10 mouse cellular contexts compared by ENCODE assay signal in the genomic region with DNA sequence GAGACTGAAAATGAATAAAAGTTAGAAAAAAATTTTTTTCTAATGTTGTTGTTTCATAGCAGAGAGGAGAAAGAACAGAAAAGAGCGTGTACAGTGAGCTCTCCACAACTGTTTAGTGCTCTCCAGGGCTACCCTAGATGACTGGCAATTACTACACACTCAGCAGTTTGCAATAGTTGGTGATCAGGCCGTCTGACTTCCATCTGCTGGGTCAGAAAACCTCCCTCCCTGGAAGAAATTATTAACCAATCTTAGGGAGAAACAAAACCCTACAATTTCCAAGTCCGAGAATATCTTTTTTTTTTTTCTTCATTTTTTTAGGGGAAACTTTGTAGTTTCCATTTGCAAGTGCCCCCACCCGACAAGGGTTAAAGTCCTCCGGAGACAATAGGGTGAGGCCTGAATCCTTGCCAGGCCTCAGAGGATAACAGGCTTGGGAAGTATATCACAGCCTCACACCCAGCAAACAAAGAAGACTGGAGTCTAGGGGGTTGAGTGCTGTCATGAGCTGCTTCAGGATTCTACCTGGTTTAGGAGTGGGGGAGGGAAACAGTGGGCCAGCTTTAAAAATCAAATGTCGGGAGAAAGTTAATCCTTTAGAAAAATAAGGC.
DNase-seq lines count a peak whose midpoint lies in the region; ATAC-seq and TF ChIP-seq lines count a peak whose summit lies in the region.
"Had no signal": no experiment of that assay in that cellular context is flagged by ENCODE, and none has a peak within 500 bp of the region (broad histone marks: within the 10 kb centered on the region; RNA-seq: fewer than 3 reads in every experiment).

No protein-coding gene starts in this region.

- H3K27me3 ChIP-seq in hindbrain, embryonic 10.5 days (ENCODE audit: insufficient read depth, poor library complexity, severe bottlenecking), result no peaks in the 10 kb centered on the region
- H3K27me3 ChIP-seq in hindbrain, postnatal 0 days (ENCODE audit: insufficient read depth, low read length), result no peaks in the 10 kb centered on the region
- H3K27me3 ChIP-seq in embryonic facial prominence, embryonic 14.5 days (replicated peaks; ENCODE audit: control insufficient read depth, insufficient read depth, low read length), result no peaks in the 10 kb centered on the region
- no peaks in the 10 kb centered on the region for H3K27me3 ChIP-seq in midbrain, embryonic 16.5 days (ENCODE audit: control insufficient read depth, insufficient read depth, low read depth, low read length)

- no peak overlapping the region for H3K4me3 ChIP-seq in hindbrain, embryonic 10.5 days
- no peak overlapping the region for H3K4me3 ChIP-seq in hindbrain, postnatal 0 days (ENCODE audit: low read length)
- H3K4me3 ChIP-seq in embryonic facial prominence, embryonic 14.5 days (ENCODE audit: low read depth, low read length), result no peak overlapping the region
- no peak overlapping the region for H3K4me3 ChIP-seq in midbrain, embryonic 16.5 days (ENCODE audit: low read depth, low read length)
- H3K4me3 ChIP-seq in gastrocnemius, adult 2 months, result no peak overlapping the region

- no peak overlapping the region for H3K9ac ChIP-seq in hindbrain, postnatal 0 days (replicated peaks; ENCODE audit: low read length)
- no peak overlapping the region for H3K9ac ChIP-seq in embryonic facial prominence, embryonic 14.5 days (ENCODE audit: low read depth, low read length)
- H3K9ac ChIP-seq in midbrain, embryonic 16.5 days (ENCODE audit: low read depth, low read length), result no peak overlapping the region
- H3K9ac ChIP-seq: liver, embryonic 14.5 days had no signal

- H3K27ac ChIP-seq in hindbrain, embryonic 10.5 days, result peak overlapping the region; percentile 60
- H3K27ac ChIP-seq in hindbrain, postnatal 0 days, result no peak overlapping the region
- no peak overlapping the region for H3K27ac ChIP-seq in embryonic facial prominence, embryonic 14.5 days (replicated peaks; ENCODE audit: low read depth, low read length)
- H3K27ac ChIP-seq in midbrain, embryonic 16.5 days (ENCODE audit: low read length), result peak overlapping the region; percentile 53
- H3K27ac ChIP-seq in gastrocnemius, adult 2 months, result no peak overlapping the region
- H3K27ac ChIP-seq: liver, embryonic 14.5 days had no signal

- TF ChIP-seq CTCF in hindbrain, postnatal 0 days (IDR thresholded peaks at IDR 0.05; ENCODE audit: low read depth), result no peak
- TF ChIP-seq CTCF in gastrocnemius, adult 2 months (IDR thresholded peaks at IDR 0.05), result no peak

- ATAC-seq in hindbrain, postnatal 0 days, result no peak
- 0 out of 2 replicates have a peak, but pooled peaks have one; percentile 47 for ATAC-seq in embryonic facial prominence, embryonic 14.5 days (ENCODE audit: low read depth)
- ATAC-seq in midbrain, embryonic 16.5 days, result no peak
- ATAC-seq: inflammation-experienced regulatory T-cells, adult 6 months had no signal

- no peak overlapping the region for H3K4me2 ChIP-seq in hindbrain, postnatal 0 days (ENCODE audit: low read depth, low read length)
- H3K4me2 ChIP-seq in embryonic facial prominence, embryonic 14.5 days (ENCODE audit: low read depth, low read length), result no peak overlapping the region
- no peak overlapping the region for H3K4me2 ChIP-seq in midbrain, embryonic 16.5 days (ENCODE audit: low read length)

- peaks cover 13% of the 10 kb centered on the region for H3K4me1 ChIP-seq in hindbrain, embryonic 10.5 days (replicated peaks)
- no peaks in the 10 kb centered on the region for H3K4me1 ChIP-seq in hindbrain, postnatal 0 days (ENCODE audit: insufficient read depth, low read length)
- H3K4me1 ChIP-seq in embryonic facial prominence, embryonic 14.5 days (ENCODE audit: control insufficient read depth, insufficient read depth, low read length), result no peaks in the 10 kb centered on the region
- peaks cover 19% of the 10 kb centered on the region for H3K4me1 ChIP-seq in midbrain, embryonic 16.5 days (ENCODE audit: control insufficient read depth, insufficient read depth, low read length)

- 72% methylated on average over 6 of the region's 6 CpGs for whole genome bisulfite sequencing in hindbrain, embryonic 10.5 days
- WGBS in hindbrain, postnatal 0 days, result 35% methylated on average over 6 of the region's 6 CpGs
- WGBS in embryonic facial prominence, embryonic 14.5 days, result 48% methylated on average over 6 of the region's 6 CpGs
- 27% methylated on average over 6 of the region's 6 CpGs for WGBS in midbrain, embryonic 16.5 days

- no peak for DNase-seq in hindbrain, embryonic 10.5 days (ENCODE audit: low spot score)
- DNase-seq in hindbrain, postnatal 0 days (ENCODE audit: low spot score), result no peak
- no peak for DNase-seq in embryonic facial prominence, embryonic 14.5 days (ENCODE audit: low spot score)
- peak; percentile 45 to 70 for DNase-seq in kidney, adult 8-10 months
- DNase-seq in gastrocnemius, adult 2 months, result no peak
- no peak for DNase-seq in adrenal gland, postnatal 4 days (ENCODE audit: low spot score in 2 of 2)
- DNase-seq in heart, adult 11 months, result no peak

- H3K9me3 ChIP-seq in hindbrain, embryonic 10.5 days, result no peaks in the 10 kb centered on the region
- H3K9me3 ChIP-seq in hindbrain, postnatal 0 days (ENCODE audit: low read length), result no peaks in the 10 kb centered on the region
- no peaks in the 10 kb centered on the region for H3K9me3 ChIP-seq in embryonic facial prominence, embryonic 14.5 days (ENCODE audit: control insufficient read depth, low read length)
- no peaks in the 10 kb centered on the region for H3K9me3 ChIP-seq in midbrain, embryonic 16.5 days (replicated peaks; ENCODE audit: control insufficient read depth, low read length, poor library complexity, severe bottlenecking)

- peaks cover 25% of the 10 kb centered on the region for H3K36me3 ChIP-seq in hindbrain, embryonic 10.5 days
- peaks cover 6% of the 10 kb centered on the region; the same call in 1 of the 2 replicates for H3K36me3 ChIP-seq in hindbrain, postnatal 0 days (ENCODE audit: insufficient read depth, low read length)
- peaks cover 22% of the 10 kb centered on the region for H3K36me3 ChIP-seq in embryonic facial prominence, embryonic 14.5 days (ENCODE audit: control insufficient read depth, insufficient read depth, low read length)
- H3K36me3 ChIP-seq in midbrain, embryonic 16.5 days (ENCODE audit: control insufficient read depth, insufficient read depth, low read length), result peaks cover 4% of the 10 kb centered on the region; the same call in 1 of the 2 replicates

- intact Hi-C loops in gastrocnemius, adult 2 months (cut with DNase I), result no loop called here

Comparison
In these comparisons a context has a peak if more than half of its experiments do, and no peak if none do; other contexts are left out.
1. H3K27ac ChIP-seq: peak in hindbrain, embryonic 10.5 days (single experiment) and midbrain, embryonic 16.5 days (single experiment); none in hindbrain, postnatal 0 days (single experiment), embryonic facial prominence, embryonic 14.5 days (single experiment) and gastrocnemius, adult 2 months (single experiment).
2. DNase-seq: peak in kidney, adult 8-10 months (2 of 2); none in hindbrain, embryonic 10.5 days (single experiment), hindbrain, postnatal 0 days (single experiment), embryonic facial prominence, embryonic 14.5 days (single experiment), gastrocnemius, adult 2 months (single experiment), adrenal gland, postnatal 4 days (0 of 2) and heart, adult 11 months (single experiment).